Mouse (Mus musculus): ENCODE results near the gene Gm13697. TPM values are rescaled to one million over a fixed set of nuclear protein-coding genes. Genes with fewer than 3 reads are reported as not detected.
A peak's percentile ranks its signal among the peaks of the same experiment; 100 is the strongest.
"Not testable (repeated sequence)": the region's sequence is repeated elsewhere in the genome, so short reads cannot be mapped to it uniquely, and the experiment has no call there.

Gm13697 gene
- 1 to 10 TPM; 1.5 to 2.1 (median 1.8) TPM for total RNA-seq (2022)

- DNase-seq (ENCODE audit: low spot score in 2 of 2), result not testable (repeated sequence)
Measured at GRCm38 (mm10) chr2:83984443-83984842, at the start of gene Gm13697. Gm13697 (plus strand) TSS chr2:83984743.

GRCm38 (mm10) chr2:83940931-83941361, 43.6 kb upstream of the Gm13697 start, which contains the start of gene Zswim2:
Zswim2 (minus strand) TSS chr2:83941228.
- peak; percentile 89 to 93 for DNase-seq (ENCODE audit: low spot score in 2 of 2)

GRCm38 (mm10) chr2:83941378-83941777, 43.2 kb upstream of the Gm13697 start:
- DNase-seq (ENCODE audit: low spot score in 2 of 2), result no peak

GRCm38 (mm10) chr2:83941792-83942191, 42.8 kb upstream of the Gm13697 start:
- DNase-seq (ENCODE audit: low spot score in 2 of 2), result no peak

GRCm38 (mm10) chr2:83955393-83955792, 29.1 kb upstream of the Gm13697 start, which contains the start of gene Gm13698:
Gm13698 (plus strand) TSS chr2:83955693.
- DNase-seq (ENCODE audit: low spot score in 2 of 2), result not testable (repeated sequence)

- not testable (repeated sequence) for DNase-seq (ENCODE audit: low spot score in 2 of 2)
Measured at GRCm38 (mm10) chr2:83961203-83961602, 23.3 kb upstream of the Gm13697 start, which contains the start of gene Gm13693. Gm13693 (plus strand) TSS chr2:83961503.

GRCm38 (mm10) chr2:83967013-83967412, 17.5 kb upstream of the Gm13697 start, which contains the start of gene Gm13695:
Gm13695 (plus strand) TSS chr2:83967313.
- not testable (repeated sequence) for DNase-seq (ENCODE audit: low spot score in 2 of 2)

GRCm38 (mm10) chr2:83972823-83973222, 11.7 kb upstream of the Gm13697 start, which contains the start of gene Gm13696:
Gm13696 (plus strand) TSS chr2:83973123.
- DNase-seq (ENCODE audit: low spot score in 2 of 2), result not testable (repeated sequence)

GRCm38 (mm10) chr2:83978633-83979032, 5.9 kb upstream of the Gm13697 start, which contains the start of gene Gm13694:
Gm13694 (plus strand) TSS chr2:83978933.
- not testable (repeated sequence) for DNase-seq (ENCODE audit: low spot score in 2 of 2)

GRCm38 (mm10) chr2:83990253-83990652, 5.7 kb downstream of the Gm13697 start, which contains the start of gene Gm13691:
Gm13691 (plus strand) TSS chr2:83990553.
- DNase-seq (ENCODE audit: low spot score in 2 of 2), result not testable (repeated sequence)

- not testable (repeated sequence) for DNase-seq (ENCODE audit: low spot score in 2 of 2)
Measured at GRCm38 (mm10) chr2:83993639-83994255, 9.2 kb downstream of the Gm13697 start.

GRCm38 (mm10) chr2:83994526-83994925, 10.0 kb downstream of the Gm13697 start:
- not testable (repeated sequence) for DNase-seq (ENCODE audit: low spot score in 2 of 2)

GRCm38 (mm10) chr2:84008913-84009312, 24.4 kb downstream of the Gm13697 start:
- peak; percentile 34 to 64 for DNase-seq (ENCODE audit: low spot score in 2 of 2)

- DNase-seq (ENCODE audit: low spot score in 2 of 2), result no peak
Measured at GRCm38 (mm10) chr2:84009818-84010217, 25.3 kb downstream of the Gm13697 start.

GRCm38 (mm10) chr2:84014572-84014971, 30.0 kb downstream of the Gm13697 start:
- DNase-seq (ENCODE audit: low spot score in 2 of 2), result no peak

GRCm38 (mm10) chr2:84016291-84016690, 31.7 kb downstream of the Gm13697 start:
- DNase-seq (ENCODE audit: low spot score in 2 of 2), result not testable (repeated sequence)

GRCm38 (mm10) chr2:84018330-84018729, 33.8 kb downstream of the Gm13697 start:
- no peak for DNase-seq (ENCODE audit: low spot score in 2 of 2)

GRCm38 (mm10) chr2:84019519-84020305, 35.2 kb downstream of the Gm13697 start:
- DNase-seq (ENCODE audit: low spot score in 2 of 2), result no peak

GRCm38 (mm10) chr2:84021930-84022329, 37.4 kb downstream of the Gm13697 start:
- DNase-seq (ENCODE audit: low spot score in 2 of 2), result no peak

- DNase-seq (ENCODE audit: low spot score in 2 of 2), result no peak
Measured at GRCm38 (mm10) chr2:84022905-84023304, 38.4 kb downstream of the Gm13697 start.

- DNase-seq (ENCODE audit: low spot score in 2 of 2), result no peak
Measured at GRCm38 (mm10) chr2:84023319-84023718, 38.8 kb downstream of the Gm13697 start.

GRCm38 (mm10) chr2:84025217-84025616, 40.7 kb downstream of the Gm13697 start:
- peak in 1 of 2 experiments; percentile 23 for DNase-seq (ENCODE audit: low spot score in 2 of 2)

Data from layer of hippocampus, adult 8-10 months (tissue).